Mouse (Mus musculus) kidney, postnatal 36 days (tissue): ENCODE measurements around the gene Evi5.
A peak's percentile ranks its signal among the peaks of the same experiment; 100 is the strongest.

Experiments
- DNase-seq, 2 experiments: peaks; one replicate each; pipeline ENCODE4 v3.0.0; 2021 to 2022; ENCODE audit warnings: mixed read lengths in 2 of 2

The Evi5 gene

GRCm38 (mm10) chr5:107869701-107870100 is 5.2 kb downstream of the Evi5 start:
- no peak for DNase-seq

GRCm38 (mm10) chr5:107868905-107869424 is 5.9 kb downstream of the Evi5 start:
- DNase-seq: peak; percentile 96 to 97

- DNase-seq: peak; percentile 74 to 83
Observed at GRCm38 (mm10) chr5:107867970-107868904, 6.7 kb downstream of the Evi5 start.

- peak; percentile 33 to 42 for DNase-seq
Observed at GRCm38 (mm10) chr5:107866127-107867126, 8.5 kb downstream of the Evi5 start.

- no peak for DNase-seq
Observed at GRCm38 (mm10) chr5:107863971-107864370, 10.9 kb downstream of the Evi5 start.

GRCm38 (mm10) chr5:107858963-107859362 is 15.9 kb downstream of the Evi5 start:
- DNase-seq: peak in 1 of 2 experiments; percentile 30

- DNase-seq: no peak
Observed at GRCm38 (mm10) chr5:107855546-107855945, 19.4 kb downstream of the Evi5 start.

GRCm38 (mm10) chr5:107854556-107854955 is 20.4 kb downstream of the Evi5 start:
- DNase-seq: no peak

- DNase-seq: peak; percentile 51 to 62
Observed at GRCm38 (mm10) chr5:107853807-107854206, 21.1 kb downstream of the Evi5 start.

GRCm38 (mm10) chr5:107848964-107849363 is 25.9 kb downstream of the Evi5 start:
- no peak for DNase-seq

- no peak for DNase-seq
Observed at GRCm38 (mm10) chr5:107847817-107848216, 27.1 kb downstream of the Evi5 start.

GRCm38 (mm10) chr5:107847349-107847748 is 27.6 kb downstream of the Evi5 start:
- peak; percentile 73 to 76 for DNase-seq

GRCm38 (mm10) chr5:107840549-107841238 is 34.2 kb downstream of the Evi5 start:
- no peak for DNase-seq

- DNase-seq: peak in 1 of 2 experiments; percentile 25
Observed at GRCm38 (mm10) chr5:107838891-107839644, 35.8 kb downstream of the Evi5 start.

- DNase-seq: no peak
Observed at GRCm38 (mm10) chr5:107834287-107834686, 40.6 kb downstream of the Evi5 start.

GRCm38 (mm10) chr5:107831351-107831750 is 43.6 kb downstream of the Evi5 start:
- no peak for DNase-seq

GRCm38 (mm10) chr5:107829998-107830560 is 44.8 kb downstream of the Evi5 start, which contains the start of gene Ube2d2b:
Gene Ube2d2b, plus strand, starts transcription at chr5:107830099.
- no peak for DNase-seq

- no peak for DNase-seq
Observed at GRCm38 (mm10) chr5:107822521-107822920, 52.4 kb downstream of the Evi5 start.

GRCm38 (mm10) chr5:107814651-107815050 is 60.3 kb downstream of the Evi5 start:
- DNase-seq: no peak

GRCm38 (mm10) chr5:107807496-107807895 is 67.4 kb downstream of the Evi5 start:
- DNase-seq: peak in 1 of 2 experiments; percentile 21

- DNase-seq: no peak
Observed at GRCm38 (mm10) chr5:107802621-107803020, 72.3 kb downstream of the Evi5 start.
